Mouse (Mus musculus) liver, embryonic 12.5 days (tissue): ENCODE data around the gene Asgr1. TPM values are rescaled to one million over a fixed set of nuclear protein-coding genes. Genes with fewer than 3 reads are reported as not detected.
"Not testable (repeated sequence)": the region's sequence is repeated elsewhere in the genome, so short reads cannot be mapped to it uniquely, and the experiment has no call there.

Experiments used
- ATAC-seq: fragments of 200-750 bp; cut with Nextera tagmentation; 2 replicates; pipeline ENCODE4 v1.8.0; 2017; ENCODE audit warnings: moderate number of reproducible peaks, mild to moderate bottlenecking, moderate library complexity
- H3K27ac ChIP-seq: fragments of 300-500 bp; sonication (generic); 2 replicates; pipeline ENCODE4 v1.5.1; 2016; ENCODE audit warnings: mild to moderate bottlenecking
- H3K27me3 ChIP-seq: fragments of 300-500 bp; sonication (generic); replicated peaks from 2 replicates; pipeline ENCODE4 v1.6.1; 2016; ENCODE audit warnings: mild to moderate bottlenecking, moderate library complexity
- H3K36me3 ChIP-seq: fragments of 300-500 bp; sonication (generic); 2 replicates; pipeline ENCODE4 v1.6.1; 2016; ENCODE audit warnings: mild to moderate bottlenecking, moderate library complexity
- H3K4me1 ChIP-seq: fragments of 300-500 bp; sonication (generic); 2 replicates; pipeline ENCODE4 v1.6.1; 2016
- H3K4me2 ChIP-seq: fragments of 300-500 bp; sonication (generic); 2 replicates; pipeline ENCODE4 v1.6.1; 2016; ENCODE audit warnings: mild to moderate bottlenecking, moderate library complexity
- H3K4me3 ChIP-seq: fragments of 300-500 bp; sonication (generic); 2 replicates; pipeline ENCODE4 v1.5.1; 2016; ENCODE audit warnings: mild to moderate bottlenecking, moderate library complexity
- H3K9ac ChIP-seq: fragments of 300-500 bp; sonication (generic); 2 replicates; pipeline ENCODE4 v1.6.1; 2016; ENCODE audit warnings: mild to moderate bottlenecking, moderate library complexity
- H3K9me3 ChIP-seq: fragments of 300-500 bp; sonication (generic); replicated peaks from 2 replicates; pipeline ENCODE4 v1.6.1; 2016; ENCODE audit warnings: mild to moderate bottlenecking, moderate library complexity
- WGBS: fragments of 180-500 bp; shearing (Covaris S2); methylation state at CpG from one replicate; pipeline ENCODE4 v1.1.7; 2016; ENCODE audit not compliant: insufficient replicate concordance; 5-methylcytosine and 5-hydroxymethylcytosine counted together
- polyA plus RNA-seq: library from polyadenylated mRNA; unstranded; fragments of >200 nt; fragmentation: Nextera tagmentation; extraction: Ambion mirVana; gene quantifications from 2 replicates; pipeline ENCODE4 v1.2.1, GENCODE M21; 2016

Asgr1 gene
- polyA plus RNA-seq, 1 experiment from 2014 or later, result 0.63 TPM

DNA sequence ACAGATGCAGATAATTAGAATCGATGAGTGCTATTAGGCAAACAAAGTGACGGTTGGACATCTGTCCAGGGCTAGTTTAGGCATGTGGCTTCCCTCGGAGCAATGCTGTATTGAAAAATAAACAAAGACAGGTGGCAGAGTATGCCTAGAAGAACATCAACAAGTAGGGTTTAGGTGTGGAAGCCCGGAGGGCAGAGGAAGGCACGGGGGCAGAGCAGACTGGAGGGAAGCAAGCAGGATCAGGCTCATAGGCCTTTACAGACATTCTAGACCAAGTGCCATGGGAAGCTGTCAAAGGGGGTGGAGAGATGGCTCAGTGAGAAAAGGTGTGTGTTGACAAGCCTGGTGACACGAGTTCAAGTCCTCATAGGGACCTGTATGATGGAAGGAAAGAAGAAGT, 4.5 kb upstream of the Asgr1 start:
- no peaks in the 10 kb centered on the region for H3K9me3 ChIP-seq
- H3K4me3 ChIP-seq, result no peak overlapping the region
- no peak for ATAC-seq
- H3K4me2 ChIP-seq, result no peak overlapping the region
- H3K36me3 ChIP-seq, result peaks cover 4% of the 10 kb centered on the region; the same call in 1 of the 2 replicates
- H3K4me1 ChIP-seq, result no peaks in the 10 kb centered on the region
- no peak overlapping the region for H3K9ac ChIP-seq
- no peak overlapping the region for H3K27ac ChIP-seq
- peaks cover 3% of the 10 kb centered on the region; the same call in 1 of the 2 replicates for H3K27me3 ChIP-seq
- 73% methylated on average over 6 of the region's 6 CpGs for WGBS

DNA sequence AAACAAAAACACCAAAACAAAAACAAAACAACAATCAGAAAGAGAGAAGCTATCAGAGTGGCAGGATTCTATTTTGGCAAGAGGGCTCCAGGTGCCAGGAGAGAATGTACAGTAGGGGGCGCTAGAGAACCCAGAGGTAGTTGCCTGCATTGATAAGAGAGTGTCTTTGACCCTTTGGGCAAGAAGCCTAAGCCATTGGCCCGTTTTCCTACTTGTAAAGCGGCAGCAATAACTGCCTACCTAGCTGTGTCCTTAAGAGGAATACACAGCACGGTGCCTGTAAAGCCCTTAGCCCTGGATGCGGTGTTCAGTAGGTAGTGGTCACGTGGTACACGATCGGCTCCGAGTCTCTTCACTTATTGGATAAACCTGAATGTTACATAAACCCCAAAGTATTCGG, 4.1 kb upstream of the Asgr1 start:
- H3K4me2 ChIP-seq, result no peak overlapping the region
- no peak overlapping the region for H3K9ac ChIP-seq
- H3K9me3 ChIP-seq, result no peaks in the 10 kb centered on the region
- H3K36me3 ChIP-seq, result peaks cover 2% of the 10 kb centered on the region; the same call in 1 of the 2 replicates
- no peak overlapping the region for H3K4me3 ChIP-seq
- no peak overlapping the region for H3K27ac ChIP-seq
- 50% methylated on average over 10 of the region's 10 CpGs for WGBS
- no peak for ATAC-seq
- no peaks in the 10 kb centered on the region for H3K4me1 ChIP-seq
- H3K27me3 ChIP-seq, result peaks cover 3% of the 10 kb centered on the region; the same call in 1 of the 2 replicates

DNA sequence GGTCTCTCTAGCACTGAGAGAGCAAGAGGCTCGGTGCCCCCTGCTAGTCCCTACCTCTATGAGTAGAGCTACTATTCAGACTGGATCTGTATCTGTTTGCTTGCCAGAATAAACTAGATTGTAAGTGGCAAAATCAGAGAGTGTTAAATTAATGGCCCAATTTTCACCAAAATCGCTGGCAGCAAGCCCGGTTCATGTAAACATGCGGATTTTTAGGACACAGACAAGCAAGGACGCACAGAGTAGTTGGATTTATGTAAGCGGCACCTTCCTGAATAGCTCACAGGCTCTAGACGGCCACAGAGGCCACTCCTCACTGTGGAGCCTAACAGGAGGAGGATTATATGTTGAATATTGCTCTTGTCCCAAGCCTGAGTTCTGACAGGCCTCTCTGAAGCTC, 729 bp upstream of the Asgr1 start:
- H3K27me3 ChIP-seq, result peaks cover 19% of the 10 kb centered on the region
- H3K27ac ChIP-seq, result no peak overlapping the region
- H3K4me1 ChIP-seq, result peaks cover 9% of the 10 kb centered on the region
- no peaks in the 10 kb centered on the region for H3K9me3 ChIP-seq
- no peak overlapping the region for H3K4me3 ChIP-seq
- WGBS, result 59% methylated on average over 7 of the region's 7 CpGs
- H3K36me3 ChIP-seq, result no peaks in the 10 kb centered on the region
- H3K4me2 ChIP-seq, result no peak overlapping the region
- H3K9ac ChIP-seq, result no peak overlapping the region
- no peak for ATAC-seq

DNA sequence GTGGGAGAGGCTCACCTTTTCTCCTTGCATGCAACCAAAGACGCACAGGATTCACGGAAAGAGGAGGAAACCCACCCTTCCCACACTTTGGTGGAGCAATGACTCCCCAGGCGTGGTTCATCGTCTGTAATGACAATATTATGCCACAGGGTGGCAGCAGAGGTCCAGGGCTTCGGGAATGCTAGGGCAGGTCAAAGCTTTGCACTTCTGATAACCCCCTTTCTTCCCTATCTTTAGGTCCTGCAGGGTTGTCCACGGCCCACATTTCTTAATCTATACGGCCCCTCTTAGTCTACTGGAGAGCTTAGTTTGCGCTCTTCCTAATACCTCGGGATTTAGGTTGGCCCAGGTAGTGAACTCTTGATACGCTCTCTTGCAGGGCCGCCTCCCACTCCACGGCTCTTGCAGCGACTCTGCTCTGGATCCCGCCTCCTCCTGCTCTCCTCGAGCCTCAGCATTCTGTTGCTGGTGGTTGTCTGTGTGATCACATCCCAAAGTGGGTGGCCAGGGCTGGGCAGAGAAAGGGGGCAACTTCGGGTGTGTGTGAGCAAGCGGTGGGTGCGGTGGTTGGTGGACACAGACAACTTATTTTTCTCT, 1.8 kb downstream of the Asgr1 start:
- H3K27ac ChIP-seq, result no peak overlapping the region
- H3K9me3 ChIP-seq, result no peaks in the 10 kb centered on the region
- peak; percentile 60 for ATAC-seq
- peaks cover 19% of the 10 kb centered on the region for H3K27me3 ChIP-seq
- H3K36me3 ChIP-seq, result no peaks in the 10 kb centered on the region
- H3K4me1 ChIP-seq, result peaks cover 9% of the 10 kb centered on the region
- 26% methylated on average over 18 of the region's 18 CpGs for WGBS
- H3K4me2 ChIP-seq, result peak overlapping the region; percentile 20
- H3K9ac ChIP-seq, result no peak overlapping the region
- H3K4me3 ChIP-seq, result no peak overlapping the region

- Histone ChIP-seq H3K27ac (no peak overlapping the region), H3K9me3 (no peaks in the 10 kb centered on the region; the same call in 1 of the 2 replicates), H3K4me3 (no peak overlapping the region), H3K4me1 (peaks cover 9% of the 10 kb centered on the region), H3K36me3 (no peaks in the 10 kb centered on the region), H3K4me2 (no peak overlapping the region), H3K9ac (no peak overlapping the region), H3K27me3 (peaks cover 15% of the 10 kb centered on the region)
- ATAC-seq, result no peak
- WGBS, result 83% methylated on average over 9 of the region's 9 CpGs
These were observed 3.9 kb downstream of the Asgr1 start for GRCm38 (mm10) chr11:70057805-70058204.

- peaks cover 15% of the 10 kb centered on the region for H3K27me3 ChIP-seq
- WGBS, result 44% methylated on average over 6 of the region's 6 CpGs
- H3K9me3 ChIP-seq, result no peaks in the 10 kb centered on the region; the same call in 1 of the 2 replicates
- H3K4me1 ChIP-seq, result peaks cover 9% of the 10 kb centered on the region
- no peak overlapping the region for H3K27ac ChIP-seq
- H3K4me3 ChIP-seq, result no peak overlapping the region
- H3K4me2 ChIP-seq, result no peak overlapping the region
- H3K9ac ChIP-seq, result no peak overlapping the region
- no peak for ATAC-seq
- no peaks in the 10 kb centered on the region for H3K36me3 ChIP-seq
These were observed 6.0 kb downstream of the Asgr1 start for GRCm38 (mm10) chr11:70059930-70060329.

- no peaks in the 10 kb centered on the region for H3K4me1 ChIP-seq
- WGBS, result 50% methylated on average over 3 of the region's 3 CpGs
- no peak overlapping the region for H3K27ac ChIP-seq
- ATAC-seq, result no peak
- no peaks in the 10 kb centered on the region for H3K36me3 ChIP-seq
- H3K9ac ChIP-seq, result no peak overlapping the region
- no peaks in the 10 kb centered on the region for H3K27me3 ChIP-seq
- H3K4me3 ChIP-seq, result no peak overlapping the region
- H3K4me2 ChIP-seq, result no peak overlapping the region
- H3K9me3 ChIP-seq, result no peaks in the 10 kb centered on the region; the same call in 1 of the 2 replicates
These were observed 9.2 kb downstream of the Asgr1 start for GRCm38 (mm10) chr11:70063053-70063452.

GRCm38 (mm10) chr11:70066701-70067100, 12.8 kb downstream of the Asgr1 start:
- Histone ChIP-seq H3K9me3 (no peaks in the 10 kb centered on the region; the same call in 1 of the 2 replicates), H3K4me3 (no peak overlapping the region), H3K4me1 (no peaks in the 10 kb centered on the region), H3K27ac (no peak overlapping the region), H3K27me3 (no peaks in the 10 kb centered on the region; the same call in 1 of the 2 replicates), H3K9ac (no peak overlapping the region), H3K4me2 (no peak overlapping the region), H3K36me3 (no peaks in the 10 kb centered on the region)
- 48% methylated on average over 4 of the region's 4 CpGs for WGBS
- no peak for ATAC-seq

DNA sequence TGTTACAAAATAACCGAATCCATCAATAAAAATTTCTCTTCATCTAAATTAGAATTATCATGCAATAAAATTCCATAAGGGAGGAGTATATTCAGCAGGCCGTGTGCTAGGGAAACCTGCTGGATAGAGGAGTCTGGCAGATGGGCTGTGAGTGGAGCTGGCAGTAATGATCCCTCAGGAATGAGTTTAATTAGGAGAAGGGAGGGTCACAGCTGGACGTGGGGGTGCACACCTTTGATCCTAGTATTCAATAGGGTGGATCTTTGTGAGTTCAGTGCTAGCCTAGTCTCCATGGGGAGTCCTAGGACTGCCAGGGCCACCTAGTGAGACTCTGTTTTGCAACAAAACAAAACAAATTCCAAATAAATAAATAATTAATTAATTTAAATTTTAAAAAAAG, 14.4 kb downstream of the Asgr1 start:
- H3K4me1 ChIP-seq, result no peaks in the 10 kb centered on the region
- no peaks in the 10 kb centered on the region for H3K36me3 ChIP-seq
- WGBS, result 49% methylated on average over 3 of the region's 3 CpGs
- no peaks in the 10 kb centered on the region for H3K9me3 ChIP-seq
- no peak for ATAC-seq
- H3K27ac ChIP-seq, result no peak overlapping the region
- no peak overlapping the region for H3K4me3 ChIP-seq
- no peak overlapping the region for H3K9ac ChIP-seq
- peaks cover 4% of the 10 kb centered on the region; the same call in 1 of the 2 replicates for H3K27me3 ChIP-seq
- H3K4me2 ChIP-seq, result no peak overlapping the region

DNA sequence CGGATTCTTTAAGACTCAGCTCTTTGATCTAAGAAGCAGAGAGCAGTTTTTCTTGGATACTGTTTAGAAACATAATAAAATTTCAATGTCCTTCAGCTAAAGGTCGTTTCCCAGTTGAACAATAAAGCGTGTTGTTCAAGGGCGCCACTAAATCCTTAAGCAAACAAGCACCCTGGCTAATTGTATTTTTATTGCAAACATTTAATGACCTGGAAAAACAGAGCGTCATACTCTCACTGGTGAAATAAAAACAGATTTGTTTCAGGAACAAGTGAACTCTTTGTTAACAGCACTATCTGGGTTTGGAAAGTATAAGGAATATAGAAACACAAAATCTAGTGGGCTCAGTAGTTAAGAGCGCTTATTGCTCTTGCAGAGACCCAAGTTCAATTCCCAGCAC, 16.2 kb downstream of the Asgr1 start:
- 74% methylated on average over 6 of the region's 6 CpGs for WGBS
- Histone ChIP-seq H3K27ac (no peak overlapping the region), H3K9me3 (no peaks in the 10 kb centered on the region), H3K4me3 (no peak overlapping the region), H3K36me3 (no peaks in the 10 kb centered on the region), H3K4me2 (no peak overlapping the region), H3K4me1 (peaks cover 8% of the 10 kb centered on the region), H3K27me3 (peaks cover 13% of the 10 kb centered on the region; the same call in 1 of the 2 replicates), H3K9ac (no peak overlapping the region)
- no peak for ATAC-seq

GRCm38 (mm10) chr11:70070603-70071002, 16.7 kb downstream of the Asgr1 start:
- not testable (repeated sequence) for H3K4me3 ChIP-seq, H3K9ac ChIP-seq, H3K27ac ChIP-seq, H3K36me3 ChIP-seq, H3K4me2 ChIP-seq, H3K9me3 ChIP-seq, ATAC-seq
- Histone ChIP-seq H3K27me3 (peaks cover 13% of the 10 kb centered on the region; the same call in 1 of the 2 replicates), H3K4me1 (peaks cover 14% of the 10 kb centered on the region)
- 42% methylated on average over 3 of the region's 3 CpGs for WGBS

DNA sequence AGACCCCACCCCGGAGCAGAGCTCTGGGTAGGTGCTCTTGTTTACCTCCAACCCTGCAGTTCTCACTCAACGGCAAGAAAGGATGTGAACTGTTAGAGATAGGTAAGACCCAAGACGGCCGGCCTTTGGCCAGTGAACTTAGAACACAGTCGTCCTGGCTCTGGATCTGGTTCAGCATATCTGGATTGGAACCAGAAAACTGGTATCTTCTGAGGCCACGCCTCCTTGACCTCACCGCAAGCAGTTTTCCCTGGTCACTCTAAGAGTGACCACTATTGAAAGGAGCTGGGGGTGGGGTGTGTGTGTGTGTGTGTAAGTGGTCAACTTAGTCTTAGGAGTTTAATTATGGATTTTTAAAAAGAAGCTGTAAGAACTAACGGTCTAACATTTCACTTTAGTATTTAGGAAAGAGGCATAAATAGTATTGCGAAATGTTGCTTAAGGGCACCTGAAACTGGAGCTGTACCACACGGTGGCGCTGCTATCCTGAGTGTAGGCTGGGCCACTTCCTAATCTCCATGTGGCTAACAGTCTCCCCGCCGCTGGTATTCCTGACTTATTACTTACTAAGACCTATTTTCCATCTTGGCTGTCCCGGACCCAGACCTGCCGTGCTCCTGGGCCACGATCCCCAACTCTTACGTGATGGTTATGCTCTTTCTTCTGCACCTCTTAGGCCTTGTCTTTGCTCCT, 20.6 kb downstream of the Asgr1 start:
- H3K4me3 ChIP-seq, result no peak overlapping the region
- WGBS, result 35% methylated on average over 17 of the region's 17 CpGs
- H3K27ac ChIP-seq, result peak overlapping the region; percentile 93

More for the DNA sequence above, 20.6 kb downstream of the Asgr1 start:
- Histone ChIP-seq H3K27me3 (peaks cover 13% of the 10 kb centered on the region; the same call in 1 of the 2 replicates), H3K4me1 (peaks cover 32% of the 10 kb centered on the region), H3K36me3 (no peaks in the 10 kb centered on the region), H3K9ac (no peak overlapping the region; the same call in 1 of the 2 replicates), H3K4me2 (peak overlapping the region; percentile 53), H3K9me3 (no peaks in the 10 kb centered on the region)
- ATAC-seq, result 0 out of 2 replicates have a peak, but pooled peaks have one; percentile 19
